Mouse (Mus musculus) midbrain, embryonic 14.5 days (tissue): Measurements from ENCODE around the gene D930048N14Rik. TPM values are rescaled to one million over a fixed set of nuclear protein-coding genes. Genes with fewer than 3 reads are reported as not detected.

Experiments
- ATAC-seq: fragments of 200-750 bp; cut with Nextera tagmentation; 2 replicates; pipeline ENCODE4 v1.8.0; 2017; ENCODE audit warnings: moderate number of reproducible peaks, moderate library complexity; ENCODE audit not compliant: low FRiP score, low TSS enrichment
- DNase-seq: peaks from one replicate; pipeline ENCODE4 v3.0.0-alpha.2; 2015
- H3K27ac ChIP-seq: fragments of 300-500 bp; sonication (generic); replicated peaks from 2 replicates; pipeline ENCODE4 v1.5.1; 2014; ENCODE audit warnings: mild to moderate bottlenecking, low read depth, low read length, moderate library complexity
- H3K27me3 ChIP-seq: fragments of 300-500 bp; sonication (generic); 2 replicates; pipeline ENCODE4 v1.6.1; 2014; ENCODE audit warnings: low read length, control low read depth, mixed read lengths; ENCODE audit not compliant: control insufficient read depth, insufficient read depth
- H3K36me3 ChIP-seq: fragments of 300-500 bp; sonication (generic); 2 replicates; pipeline ENCODE4 v1.6.1; 2014; ENCODE audit warnings: low read length, control low read depth; ENCODE audit not compliant: control insufficient read depth, insufficient read depth
- H3K4me1 ChIP-seq: fragments of 300-500 bp; sonication (generic); 2 replicates; pipeline ENCODE4 v1.6.1; 2014; ENCODE audit warnings: mild to moderate bottlenecking, antibody characterized with exemption, low read length, control low read depth; ENCODE audit not compliant: control insufficient read depth, insufficient read depth
- H3K4me2 ChIP-seq: fragments of 300-500 bp; sonication (generic); 2 replicates; pipeline ENCODE4 v1.6.1; 2014; ENCODE audit warnings: mild to moderate bottlenecking, low read length, moderate library complexity
- H3K4me3 ChIP-seq: fragments of 300-500 bp; sonication (generic); replicated peaks from 2 replicates; pipeline ENCODE4 v1.5.1; 2014; ENCODE audit warnings: low read depth, low read length
- H3K9ac ChIP-seq: fragments of 300-500 bp; sonication (generic); replicated peaks from 2 replicates; pipeline ENCODE4 v1.6.1; 2014; ENCODE audit warnings: mild to moderate bottlenecking, low read length, moderate library complexity
- H3K9me3 ChIP-seq: fragments of 300-500 bp; sonication (generic); 2 replicates; pipeline ENCODE4 v1.6.1; 2016; ENCODE audit warnings: low read length, control low read depth, mixed read lengths; ENCODE audit not compliant: control insufficient read depth
- WGBS: fragments of 180-500 bp; shearing (Covaris S2); extraction: QIAGEN DNeasy Blood & Tissue Kit; methylation state at CpG from one replicate; pipeline ENCODE4 v1.1.7; 2014; 5-methylcytosine and 5-hydroxymethylcytosine counted together
- polyA plus RNA-seq: library from polyadenylated mRNA; unstranded; fragments of >200 nt; fragmentation: Nextera tagmentation; extraction: Ambion mirVana; gene quantifications from 2 replicates; pipeline ENCODE4 v1.2.1, GENCODE M21; 2014

Gene D930048N14Rik
- polyA plus RNA-seq, 1 experiment from 2014 or later: 1.00 TPM

GRCm38 (mm10) chr11:51644217-51644616 is 6.5 kb upstream of the D930048N14Rik start:
- H3K4me3 ChIP-seq: no peak overlapping the region
- H3K4me1 ChIP-seq: peaks cover 7% of the 10 kb centered on the region
- no peak overlapping the region for H3K27ac ChIP-seq
- DNase-seq: no peak
- no peak overlapping the region for H3K9ac ChIP-seq
- no peaks in the 10 kb centered on the region for H3K36me3 ChIP-seq
- no peak overlapping the region for H3K4me2 ChIP-seq
- no peaks in the 10 kb centered on the region for H3K9me3 ChIP-seq
- no peak for ATAC-seq
- H3K27me3 ChIP-seq: no peaks in the 10 kb centered on the region
- WGBS: 79% methylated on average over 16 of the region's 16 CpGs

- no peak for DNase-seq
- ATAC-seq: no peak
Measured at GRCm38 (mm10) chr11:51645293-51645692, 5.5 kb upstream of the D930048N14Rik start.

GRCm38 (mm10) chr11:51646245-51646644 is 4.5 kb upstream of the D930048N14Rik start:
- no peak overlapping the region for H3K4me3 ChIP-seq
- H3K27ac ChIP-seq: no peak overlapping the region
- H3K4me1 ChIP-seq: peaks cover 16% of the 10 kb centered on the region
- ATAC-seq: no peak
- 90% methylated on average over 7 of the region's 7 CpGs for WGBS
- no peak overlapping the region for H3K9ac ChIP-seq
- H3K36me3 ChIP-seq: no peaks in the 10 kb centered on the region
- H3K9me3 ChIP-seq: no peaks in the 10 kb centered on the region
- H3K4me2 ChIP-seq: no peak overlapping the region
- no peak for DNase-seq
- peaks cover 13% of the 10 kb centered on the region; the same call in 1 of the 2 replicates for H3K27me3 ChIP-seq

More at GRCm38 (mm10) chr11:51645293-51645692, 5.5 kb upstream of the D930048N14Rik start:
- Histone ChIP-seq H3K9me3 (no peaks in the 10 kb centered on the region), H3K4me2 (no peak overlapping the region), H3K27ac (no peak overlapping the region), H3K4me3 (no peak overlapping the region), H3K27me3 (peaks cover 9% of the 10 kb centered on the region; the same call in 1 of the 2 replicates), H3K9ac (no peak overlapping the region), H3K4me1 (peaks cover 14% of the 10 kb centered on the region), H3K36me3 (no peaks in the 10 kb centered on the region)
- WGBS: 89% methylated on average over 13 of the region's 13 CpGs

GRCm38 (mm10) chr11:51646751-51647667 is 3.7 kb upstream of the D930048N14Rik start:
- no peak overlapping the region for H3K4me3 ChIP-seq
- no peak for ATAC-seq
- WGBS: 86% methylated on average over 15 of the region's 15 CpGs
- H3K27ac ChIP-seq: no peak overlapping the region
- peaks cover 16% of the 10 kb centered on the region for H3K4me1 ChIP-seq
- DNase-seq: no peak
- H3K9me3 ChIP-seq: no peaks in the 10 kb centered on the region
- no peaks in the 10 kb centered on the region for H3K36me3 ChIP-seq
- peaks cover 13% of the 10 kb centered on the region; the same call in 1 of the 2 replicates for H3K27me3 ChIP-seq
- no peak overlapping the region for H3K4me2 ChIP-seq
- H3K9ac ChIP-seq: no peak overlapping the region

GRCm38 (mm10) chr11:51648566-51648965 is 2.2 kb upstream of the D930048N14Rik start:
- peaks cover 13% of the 10 kb centered on the region; the same call in 1 of the 2 replicates for H3K27me3 ChIP-seq
- H3K27ac ChIP-seq: no peak overlapping the region
- peaks cover 16% of the 10 kb centered on the region for H3K4me1 ChIP-seq
- no peaks in the 10 kb centered on the region for H3K9me3 ChIP-seq
- 6% methylated on average over 3 of the region's 3 CpGs for WGBS
- H3K4me3 ChIP-seq: no peak overlapping the region
- H3K36me3 ChIP-seq: no peaks in the 10 kb centered on the region
- peak overlapping the region; percentile 91 for H3K4me2 ChIP-seq
- DNase-seq (peak; percentile 55), ATAC-seq (0 out of 2 replicates have a peak, but pooled peaks have one; percentile 14)
- H3K9ac ChIP-seq: 0 out of 2 replicates have a peak overlapping the region, but pooled peaks have one; percentile 9

GRCm38 (mm10) chr11:51649111-51649888 is 1.5 kb upstream of the D930048N14Rik start:
- 20% methylated on average over 11 of the region's 11 CpGs for WGBS
- DNase-seq: no peak

GRCm38 (mm10) chr11:51649889-51650199 is 910 bp upstream of the D930048N14Rik start:
- peak overlapping the region; percentile 66 for H3K9ac ChIP-seq
- H3K36me3 ChIP-seq: no peaks in the 10 kb centered on the region
- H3K4me3 ChIP-seq: peak overlapping the region; percentile 55
- WGBS: 3% methylated on average over 7 of the region's 7 CpGs
- H3K4me1 ChIP-seq: peaks cover 16% of the 10 kb centered on the region
- H3K4me2 ChIP-seq: peak overlapping the region; percentile 91
- ATAC-seq (no peak), DNase-seq (peak; percentile 48)
- no peak overlapping the region for H3K27ac ChIP-seq
- no peaks in the 10 kb centered on the region for H3K9me3 ChIP-seq
- H3K27me3 ChIP-seq: peaks cover 13% of the 10 kb centered on the region; the same call in 1 of the 2 replicates

More at GRCm38 (mm10) chr11:51649111-51649888, 1.5 kb upstream of the D930048N14Rik start:
- Histone ChIP-seq H3K9me3 (no peaks in the 10 kb centered on the region), H3K27ac (no peak overlapping the region), H3K4me1 (peaks cover 16% of the 10 kb centered on the region), H3K27me3 (peaks cover 13% of the 10 kb centered on the region; the same call in 1 of the 2 replicates), H3K36me3 (no peaks in the 10 kb centered on the region), H3K4me3 (peak overlapping the region; percentile 55; the same call in 1 of the 2 replicates), H3K4me2 (peak overlapping the region; percentile 91), H3K9ac (0 out of 2 replicates have a peak overlapping the region, but pooled peaks have one; percentile 9)
- ATAC-seq: no peak

GRCm38 (mm10) chr11:51650261-51650660 is 493 bp upstream of the D930048N14Rik start:
- no peak for ATAC-seq
- peak overlapping the region; percentile 55 for H3K4me3 ChIP-seq
- peaks cover 13% of the 10 kb centered on the region; the same call in 1 of the 2 replicates for H3K27me3 ChIP-seq
- H3K36me3 ChIP-seq: no peaks in the 10 kb centered on the region
- H3K9me3 ChIP-seq: no peaks in the 10 kb centered on the region
- H3K9ac ChIP-seq: peak overlapping the region; percentile 66
- peak overlapping the region; percentile 91 for H3K4me2 ChIP-seq
- DNase-seq: no peak
- peaks cover 16% of the 10 kb centered on the region for H3K4me1 ChIP-seq
- H3K27ac ChIP-seq: no peak overlapping the region
- under 1% methylated on average over 30 of the region's 30 CpGs for WGBS
